Mouse (Mus musculus): ENCODE results near the gene Cox6a1. TPM values are rescaled to one million over a fixed set of nuclear protein-coding genes. Genes with fewer than 3 reads are reported as not detected.

The Cox6a1 gene
- polyA plus RNA-seq, 1 experiment from 2014 or later, result 911 TPM

DNA sequence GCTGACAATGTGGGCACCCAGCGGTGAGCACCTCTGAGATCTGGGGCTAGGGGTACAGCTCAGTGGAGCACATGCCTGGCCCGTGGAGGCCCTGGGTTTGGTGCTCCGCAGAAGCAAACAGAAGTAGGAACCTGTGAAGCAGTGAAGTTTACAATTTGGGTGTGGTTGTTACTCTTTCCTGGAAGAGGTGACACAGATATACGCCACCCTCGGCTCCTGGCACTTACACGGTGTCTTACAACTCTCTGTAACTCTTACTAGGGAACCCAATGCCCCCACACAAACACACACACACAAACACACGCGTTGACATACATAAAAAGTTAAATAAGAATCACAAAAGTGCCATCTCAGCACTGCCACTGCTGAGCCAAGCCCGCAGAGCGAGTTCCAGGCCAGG lies 52.4 kb downstream of the Cox6a1 start:
- no peak overlapping the region for H3K4me2 ChIP-seq (replicated peaks; ENCODE audit: low read depth, low read length)
- H3K4me1 ChIP-seq (ENCODE audit: control insufficient read depth, insufficient read depth, low read length), result peaks cover 14% of the 10 kb centered on the region

More for the DNA sequence above, 52.4 kb downstream of the Cox6a1 start:
- Histone ChIP-seq H3K27ac (ENCODE audit: low read depth, low read length) (no peak overlapping the region), H3K27me3 (ENCODE audit: control insufficient read depth, insufficient read depth, low read length) (no peaks in the 10 kb centered on the region), H3K9me3 (ENCODE audit: control insufficient read depth, low read length) (no peaks in the 10 kb centered on the region), H3K36me3 (ENCODE audit: control insufficient read depth, insufficient read depth, low read length) (peaks cover 53% of the 10 kb centered on the region), H3K4me3 (ENCODE audit: low read length) (no peak overlapping the region), H3K9ac (ENCODE audit: low read depth, low read length) (no peak overlapping the region)
- no peak for ATAC-seq (ENCODE audit: low FRiP score, low TSS enrichment)
- 85% methylated on average over 10 of the region's 10 CpGs for WGBS

Other genes with a start within 250 kb of the Cox6a1 start
- gene Acads, start 229.6 kb downstream of the Cox6a1 start, polyA plus RNA-seq (2014; fragmentation: Nextera tagmentation; extraction: Ambion mirVana), result 54.2 and 68.5 TPM in 2 replicates
- gene Unc119b, start 214.0 kb downstream of the Cox6a1 start, polyA plus RNA-seq (2014; fragmentation: Nextera tagmentation; extraction: Ambion mirVana), result 26.3 and 50.3 TPM in 2 replicates
- gene Mlec, start 190.8 kb downstream of the Cox6a1 start, polyA plus RNA-seq (2014; fragmentation: Nextera tagmentation; extraction: Ambion mirVana), result 57.8 and 75.5 TPM in 2 replicates
- 2.0 and 2.4 TPM in 2 replicates for gene Cabp1, start 154.6 kb downstream of the Cox6a1 start, polyA plus RNA-seq (2014; fragmentation: Nextera tagmentation; extraction: Ambion mirVana)
- gene Pop5, start 113.1 kb downstream of the Cox6a1 start, polyA plus RNA-seq (2014; fragmentation: Nextera tagmentation; extraction: Ambion mirVana), result 116 and 120 TPM in 2 replicates
- 81.9 TPM in 2 replicates for gene Rnf10, start 76.1 kb downstream of the Cox6a1 start, polyA plus RNA-seq (2014; fragmentation: Nextera tagmentation; extraction: Ambion mirVana)
- gene Coq5, start 69.3 kb downstream of the Cox6a1 start, polyA plus RNA-seq (2014; fragmentation: Nextera tagmentation; extraction: Ambion mirVana), result 39.7 and 58.8 TPM in 2 replicates
- gene Dynll1, start 48.0 kb downstream of the Cox6a1 start, polyA plus RNA-seq (2014; fragmentation: Nextera tagmentation; extraction: Ambion mirVana), result 1,720 and 2,039 TPM in 2 replicates
- 320 and 334 TPM in 2 replicates for gene Srsf9, start 21.8 kb downstream of the Cox6a1 start, polyA plus RNA-seq (2014; fragmentation: Nextera tagmentation; extraction: Ambion mirVana)
- gene Gatc, start 7.8 kb downstream of the Cox6a1 start, polyA plus RNA-seq (2014; fragmentation: Nextera tagmentation; extraction: Ambion mirVana), result 35.8 and 36.9 TPM in 2 replicates
- 56.2 and 62.2 TPM in 2 replicates for gene Triap1, start 7.8 kb downstream of the Cox6a1 start, polyA plus RNA-seq (2014; fragmentation: Nextera tagmentation; extraction: Ambion mirVana)
- gene Msi1, start 80.6 kb upstream of the Cox6a1 start, polyA plus RNA-seq (2014; fragmentation: Nextera tagmentation; extraction: Ambion mirVana), result 26.2 and 34.0 TPM in 2 replicates
- 0.46 and 0.57 TPM in 2 replicates for gene Pla2g1b, start 117.3 kb upstream of the Cox6a1 start, polyA plus RNA-seq (2014; fragmentation: Nextera tagmentation; extraction: Ambion mirVana)
- 16.4 and 20.9 TPM in 2 replicates for gene Sirt4, start 135.7 kb upstream of the Cox6a1 start, polyA plus RNA-seq (2014; fragmentation: Nextera tagmentation; extraction: Ambion mirVana)
- gene Pxn, start 157.7 kb upstream of the Cox6a1 start, polyA plus RNA-seq (2014; fragmentation: Nextera tagmentation; extraction: Ambion mirVana), result 21.9 and 22.4 TPM in 2 replicates
- 1,879 and 2,111 TPM in 2 replicates for gene Rplp0, start 210.5 kb upstream of the Cox6a1 start, polyA plus RNA-seq (2014; fragmentation: Nextera tagmentation; extraction: Ambion mirVana)
- gene Gcn1l1, start 216.3 kb upstream of the Cox6a1 start, polyA plus RNA-seq (2014; fragmentation: Nextera tagmentation; extraction: Ambion mirVana), result 44.3 and 56.0 TPM in 2 replicates